Mouse (Mus musculus) brain, embryonic 14.5 days (tissue): ENCODE data around the gene Slc6a4.

Source experiments
- CTCF ChIP-seq: fragments of 200-500 bp; IDR thresholded peaks from 2 replicates; pipeline ENCODE4 v1.5.1; 2012; ENCODE audit warnings: inconsistent platforms, mild to moderate bottlenecking, moderate library complexity, borderline replicate concordance; ENCODE audit not compliant: insufficient read depth, insufficient read length; ENCODE audit errors: extremely low read depth
- POLR2A ChIP-seq: fragments of 200-500 bp; IDR thresholded peaks from 2 replicates; pipeline ENCODE4 v1.6.1; 2012; ENCODE audit warnings: mild to moderate bottlenecking, inconsistent platforms, borderline replicate concordance; ENCODE audit not compliant: poor library complexity, insufficient read depth, insufficient read length, severe bottlenecking; ENCODE audit errors: extremely low read depth

- TF ChIP-seq CTCF = no peak
- no peak for TF ChIP-seq POLR2A
Observed at GRCm38 (mm10) chr11:77006616-77007015, 8.2 kb downstream of the Slc6a4 start.
